Mouse (Mus musculus) embryonic fibroblast, embryonic 13.5 days (primary cell): ENCODE results near the gene Hbb-bt.
"Not testable (repeated sequence)": the region's sequence is repeated elsewhere in the genome, so short reads cannot be mapped to it uniquely, and the experiment has no call there.

Experiments used
- CTCF ChIP-seq: IDR thresholded peaks from 2 replicates; pipeline ENCODE4 v1.5.1; 2011; ENCODE audit warnings: mild to moderate bottlenecking, control low read depth, low read length, moderate library complexity, borderline replicate concordance; ENCODE audit not compliant: insufficient read depth
- POLR2A ChIP-seq: IDR thresholded peaks from 2 replicates; pipeline ENCODE4 v1.6.1; 2011; ENCODE audit warnings: low read depth, mild to moderate bottlenecking, control low read depth, low read length, moderate library complexity

- TF ChIP-seq POLR2A, CTCF: not testable (repeated sequence)
These were observed 1.3 kb upstream of the Hbb-bt start for GRCm38 (mm10) chr7:103815085-103815484.
